Mouse (Mus musculus) intestine, embryonic 16.5 days (tissue): ENCODE data around the gene Ano1. TPM values are rescaled to one million over a fixed set of nuclear protein-coding genes. Genes with fewer than 3 reads are reported as not detected.
A peak's percentile ranks its signal among the peaks of the same experiment; 100 is the strongest.

Experiments used
- ATAC-seq: fragments of 200-750 bp; cut with Nextera tagmentation; 2 replicates; pipeline ENCODE4 v1.8.0; 2017; ENCODE audit warnings: moderate TSS enrichment, moderate library complexity
- H3K27ac ChIP-seq: fragments of 300-500 bp; sonication (generic); 2 replicates; pipeline ENCODE4 v1.5.1; 2014; ENCODE audit warnings: mild to moderate bottlenecking, low read length
- H3K27me3 ChIP-seq: fragments of 300-500 bp; sonication (generic); replicated peaks from 2 replicates; pipeline ENCODE4 v1.6.1; 2014; ENCODE audit warnings: low read length, control low read depth, mixed read lengths; ENCODE audit not compliant: control insufficient read depth, insufficient read depth
- H3K36me3 ChIP-seq: fragments of 300-500 bp; sonication (generic); 2 replicates; pipeline ENCODE4 v1.6.1; 2014; ENCODE audit warnings: low read length, control low read depth; ENCODE audit not compliant: control insufficient read depth, insufficient read depth
- H3K4me1 ChIP-seq: fragments of 300-500 bp; sonication (generic); 2 replicates; pipeline ENCODE4 v1.6.1; 2014; ENCODE audit warnings: low read length, control low read depth, mixed read lengths; ENCODE audit not compliant: control insufficient read depth, insufficient read depth
- H3K4me2 ChIP-seq: fragments of 300-500 bp; sonication (generic); 2 replicates; pipeline ENCODE4 v1.6.1; 2014; ENCODE audit warnings: low read depth, low read length, control low read depth
- H3K4me3 ChIP-seq: fragments of 300-500 bp; sonication (generic); 2 replicates; pipeline ENCODE4 v1.5.1; 2014; ENCODE audit warnings: mild to moderate bottlenecking, low read length
- H3K9ac ChIP-seq: fragments of 300-500 bp; sonication (generic); 2 replicates; pipeline ENCODE4 v1.6.1; 2014; ENCODE audit warnings: low read depth, low read length
- H3K9me3 ChIP-seq: fragments of 300-500 bp; sonication (generic); 2 replicates; pipeline ENCODE4 v1.6.1; 2016; ENCODE audit warnings: low read length, control low read depth; ENCODE audit not compliant: control insufficient read depth
- WGBS: fragments of 180-500 bp; shearing (Covaris S2); extraction: QIAGEN DNeasy Blood & Tissue Kit; methylation state at CpG from one replicate; pipeline ENCODE4 v1.1.7; 2014; 5-methylcytosine and 5-hydroxymethylcytosine counted together
- polyA plus RNA-seq: library from polyadenylated mRNA; unstranded; fragments of >200 nt; fragmentation: Nextera tagmentation; extraction: Ambion mirVana; gene quantifications from 2 replicates; pipeline ENCODE4 v1.2.1, GENCODE M21; 2015

Ano1 gene
- polyA plus RNA-seq, 1 experiment from 2014 or later: 19.9 TPM

- H3K9ac ChIP-seq: peak overlapping the region; percentile 94
- 0 out of 2 replicates have a peak overlapping the region, but pooled peaks have one; percentile 89 for H3K4me3 ChIP-seq
- no peaks in the 10 kb centered on the region for H3K9me3 ChIP-seq
- H3K4me2 ChIP-seq: peak overlapping the region; percentile 61
- H3K36me3 ChIP-seq: peaks cover 2% of the 10 kb centered on the region
- peaks cover 18% of the 10 kb centered on the region for H3K4me1 ChIP-seq
- no peak overlapping the region for H3K27ac ChIP-seq
- WGBS: 86% methylated on average over 8 of the region's 8 CpGs
- H3K27me3 ChIP-seq: no peaks in the 10 kb centered on the region
- no peak for ATAC-seq
Observed at GRCm38 (mm10) chr7:144552274-144552673, 199.5 kb downstream of the Ano1 start.

GRCm38 (mm10) chr7:144550811-144551210 lies 201.0 kb downstream of the Ano1 start:
- Histone ChIP-seq H3K9ac (no peak overlapping the region), H3K4me2 (no peak overlapping the region), H3K4me1 (peaks cover 18% of the 10 kb centered on the region), H3K36me3 (peaks cover 7% of the 10 kb centered on the region), H3K27ac (no peak overlapping the region), H3K9me3 (no peaks in the 10 kb centered on the region), H3K4me3 (no peak overlapping the region), H3K27me3 (no peaks in the 10 kb centered on the region)
- 48% methylated on average over 1 of the region's 1 CpGs for WGBS
- no peak for ATAC-seq

- Histone ChIP-seq H3K9me3 (no peaks in the 10 kb centered on the region), H3K27me3 (no peaks in the 10 kb centered on the region), H3K4me1 (peaks cover 18% of the 10 kb centered on the region), H3K4me3 (no peak overlapping the region), H3K36me3 (peaks cover 7% of the 10 kb centered on the region), H3K4me2 (no peak overlapping the region), H3K9ac (no peak overlapping the region), H3K27ac (no peak overlapping the region)
- WGBS: 94% methylated on average over 2 of the region's 2 CpGs
- ATAC-seq: no peak
Observed at GRCm38 (mm10) chr7:144549904-144550566, 201.7 kb downstream of the Ano1 start.

GRCm38 (mm10) chr7:144545231-144545630 lies 206.5 kb downstream of the Ano1 start:
- no peaks in the 10 kb centered on the region for H3K4me1 ChIP-seq
- no peak for ATAC-seq
- no peak overlapping the region for H3K27ac ChIP-seq
- H3K9ac ChIP-seq: no peak overlapping the region
- H3K4me3 ChIP-seq: no peak overlapping the region
- no peaks in the 10 kb centered on the region for H3K9me3 ChIP-seq
- no peaks in the 10 kb centered on the region for H3K27me3 ChIP-seq
- no peak overlapping the region for H3K4me2 ChIP-seq
- WGBS: 87% methylated on average over 3 of the region's 3 CpGs
- H3K36me3 ChIP-seq: peaks cover 6% of the 10 kb centered on the region; the same call in 1 of the 2 replicates

GRCm38 (mm10) chr7:144541351-144541750 lies 210.4 kb downstream of the Ano1 start:
- WGBS: 91% methylated on average over 5 of the region's 5 CpGs
- Histone ChIP-seq H3K36me3 (0 out of 2 replicates have a peak, but pooled peaks cover 4% of the 10 kb centered on the region), H3K4me1 (no peaks in the 10 kb centered on the region), H3K4me3 (no peak overlapping the region), H3K27me3 (no peaks in the 10 kb centered on the region), H3K4me2 (no peak overlapping the region), H3K9me3 (no peaks in the 10 kb centered on the region), H3K9ac (no peak overlapping the region), H3K27ac (no peak overlapping the region)
- ATAC-seq: no peak

GRCm38 (mm10) chr7:144539146-144539545 lies 212.6 kb downstream of the Ano1 start:
- Histone ChIP-seq H3K27ac (no peak overlapping the region), H3K27me3 (no peaks in the 10 kb centered on the region), H3K4me1 (no peaks in the 10 kb centered on the region), H3K4me3 (no peak overlapping the region), H3K4me2 (no peak overlapping the region), H3K36me3 (no peaks in the 10 kb centered on the region), H3K9me3 (no peaks in the 10 kb centered on the region), H3K9ac (no peak overlapping the region)
- 87% methylated on average over 2 of the region's 2 CpGs for WGBS
- ATAC-seq: no peak

Other genes starting within 250 kb of the Ano1 start
- 13.8 TPM in 2 replicates for gene Ppfia1, start 198.2 kb downstream of the Ano1 start, polyA plus RNA-seq
- gene Fadd, start 169.5 kb downstream of the Ano1 start, polyA plus RNA-seq: 13.8 and 13.9 TPM in 2 replicates
- not detected in 2 replicates for gene Fgf3, start 86.1 kb upstream of the Ano1 start, polyA plus RNA-seq
- gene Fgf4, start 95.4 kb upstream of the Ano1 start, polyA plus RNA-seq: not detected in 2 replicates
- 0.15 and 0.33 TPM in 2 replicates for gene Fgf15, start 144.6 kb upstream of the Ano1 start, polyA plus RNA-seq
- 22.7 and 24.4 TPM in 2 replicates for gene LTO1, start 163.1 kb upstream of the Ano1 start, polyA plus RNA-seq
- gene Ccnd1, start 188.0 kb upstream of the Ano1 start, polyA plus RNA-seq: 59.3 and 72.2 TPM in 2 replicates